Mouse (Mus musculus) ES-E14 (cell line): ENCODE data around the gene Lmx1a. TPM values are rescaled to one million over a fixed set of nuclear protein-coding genes. Genes with fewer than 3 reads are reported as not detected.

ENCODE experiments used
- DNase-seq: peaks from one replicate; pipeline ENCODE4 v3.0.0-alpha.2; 2013; ENCODE audit warnings: low read depth, low spot score
- H3K27ac ChIP-seq: 2 replicates; pipeline ENCODE4 v1.5.1; 2012; ENCODE audit warnings: low read depth, mild to moderate bottlenecking, low read length, moderate library complexity, mixed read lengths; ENCODE audit not compliant: poor library complexity, insufficient read depth, severe bottlenecking
- H3K36me3 ChIP-seq: 2 replicates; pipeline ENCODE4 v1.6.1; 2012; ENCODE audit warnings: mild to moderate bottlenecking, low read length, moderate library complexity, mixed read lengths; ENCODE audit not compliant: control insufficient read depth, poor library complexity, insufficient read depth, severe bottlenecking
- H3K4me1 ChIP-seq, 2 experiments: fragments of 150-350 bp in 1 of 2; sonication (generic) in 1 of 2; 2 replicates each; pipeline ENCODE4 v1.6.1; 2012; ENCODE audit warnings: low read length in 2 of 2, mild to moderate bottlenecking in 1 of 2, mixed read lengths in 1 of 2; ENCODE audit not compliant: control insufficient read depth in 2 of 2, insufficient read depth in 2 of 2, poor library complexity in 1 of 2
- H3K4me3 ChIP-seq, 2 experiments: fragments of 150-350 bp in 1 of 2; sonication (generic) in 1 of 2; 2 replicates each; pipeline ENCODE4 v1.5.1; 2012; ENCODE audit warnings: low read length in 2 of 2, low read depth in 1 of 2, mild to moderate bottlenecking in 1 of 2, mixed read lengths in 1 of 2; ENCODE audit not compliant: insufficient read depth in 1 of 2, poor library complexity in 1 of 2, severe bottlenecking in 1 of 2
- H3K9ac ChIP-seq: 2 replicates; pipeline ENCODE4 v1.6.1; 2012; ENCODE audit warnings: low read depth, mild to moderate bottlenecking, low read length, mixed read lengths; ENCODE audit not compliant: poor library complexity, insufficient read depth, severe bottlenecking
- H3K9me3 ChIP-seq: fragments of 150-350 bp; sonication (generic); 2 replicates; pipeline ENCODE4 v1.6.1; 2012; ENCODE audit warnings: low read depth, mild to moderate bottlenecking, low read length; ENCODE audit not compliant: control insufficient read depth, insufficient read depth
- CHD2 ChIP-seq: IDR thresholded peaks from 2 replicates; pipeline ENCODE4 v1.6.1; 2014; ENCODE audit warnings: mild to moderate bottlenecking, low read depth, low read length, inconsistent platforms
- HCFC1 ChIP-seq: IDR thresholded peaks from 2 replicates; pipeline ENCODE4 v1.6.1; 2012; ENCODE audit warnings: low read length, inconsistent platforms, borderline replicate concordance; ENCODE audit not compliant: insufficient read depth
- MAFK ChIP-seq: IDR thresholded peaks from 2 replicates; pipeline ENCODE4 v1.6.1; 2014; ENCODE audit warnings: mild to moderate bottlenecking, low read depth, low read length, inconsistent platforms; ENCODE audit not compliant: insufficient read depth
- ZC3H11A ChIP-seq: IDR thresholded peaks from 2 replicates; pipeline ENCODE4 v1.6.1; 2012; ENCODE audit warnings: low read depth, mild to moderate bottlenecking, inconsistent platforms, low read length, borderline replicate concordance
- ZNF384 ChIP-seq: IDR thresholded peaks from 2 replicates; pipeline ENCODE4 v1.6.1; 2012; ENCODE audit warnings: low read depth, low read length, inconsistent platforms
- in situ Hi-C, 2 experiments: fragments of 600-800 bp; cut with MboI; formaldehyde crosslinking; loops; one replicate each; pipeline ENCODE4 v1.15.1; 2025; ENCODE audit warnings: low sequenced_read_pairs in 2 of 2, inconsistent platforms in 1 of 2; ENCODE audit not compliant: unreplicated experiment in 2 of 2
- total RNA-seq: library from RNA; depleted of rRNA; stranded (reverse); fragments of 300-350 nt; gene quantifications from 2 replicates; pipeline ENCODE4 v1.2.3, GENCODE M21; 2012

Gene Lmx1a
- total RNA-seq, 1 experiment: 1.4 TPM

- Histone ChIP-seq H3K9me3 (no peaks in the 10 kb centered on the region), H3K36me3 (no peaks in the 10 kb centered on the region), H3K9ac (no peak overlapping the region), H3K4me3 (no peak overlapping the region), H3K27ac (no peak overlapping the region), H3K4me1 (no peaks in the 10 kb centered on the region)
- no peak for DNase-seq
- TF ChIP-seq ZNF384 (no peak), ZC3H11A (no peak), HCFC1 (no peak), CHD2 (no peak), MAFK (no peak)
- in situ Hi-C loops: no loop called here
Observed at GRCm38 (mm10) chr1:167874099-167874498, 185.1 kb downstream of the Lmx1a start.

- DNase-seq: no peak
- in situ Hi-C loops: no loop called here
- no peaks in the 10 kb centered on the region for H3K36me3 ChIP-seq
- H3K9ac ChIP-seq: no peak overlapping the region
- H3K4me3 ChIP-seq: no peak overlapping the region
- no peak overlapping the region for H3K27ac ChIP-seq
- TF ChIP-seq ZNF384 (no peak), ZC3H11A (no peak), HCFC1 (no peak), CHD2 (no peak), MAFK (no peak)
- no peaks in the 10 kb centered on the region for H3K4me1 ChIP-seq
- H3K9me3 ChIP-seq: no peaks in the 10 kb centered on the region
Observed at GRCm38 (mm10) chr1:167877931-167878330, 188.9 kb downstream of the Lmx1a start.

GRCm38 (mm10) chr1:167878354-167878753, 189.3 kb downstream of the Lmx1a start:
- H3K9ac ChIP-seq: no peak overlapping the region
- H3K4me1 ChIP-seq: no peaks in the 10 kb centered on the region
- DNase-seq: no peak
- in situ Hi-C loops: no loop called here
- H3K4me3 ChIP-seq: no peak overlapping the region
- H3K9me3 ChIP-seq: no peaks in the 10 kb centered on the region
- no peak overlapping the region for H3K27ac ChIP-seq
- H3K36me3 ChIP-seq: no peaks in the 10 kb centered on the region
- TF ChIP-seq ZC3H11A (no peak), HCFC1 (no peak), ZNF384 (no peak), MAFK (no peak), CHD2 (no peak)

GRCm38 (mm10) chr1:167885776-167886175, 196.7 kb downstream of the Lmx1a start:
- no peak overlapping the region for H3K27ac ChIP-seq
- in situ Hi-C loops: no loop called here
- H3K9me3 ChIP-seq: no peaks in the 10 kb centered on the region
- H3K4me3 ChIP-seq: no peak overlapping the region
- H3K9ac ChIP-seq: no peak overlapping the region
- TF ChIP-seq ZC3H11A: no peak
- no peak for TF ChIP-seq ZNF384
- no peaks in the 10 kb centered on the region for H3K36me3 ChIP-seq
- no peaks in the 10 kb centered on the region for H3K4me1 ChIP-seq
- no peak for DNase-seq

GRCm38 (mm10) chr1:167888120-167888519, 199.1 kb downstream of the Lmx1a start:
- no peaks in the 10 kb centered on the region for H3K36me3 ChIP-seq
- H3K4me1 ChIP-seq: no peaks in the 10 kb centered on the region; a peak in 1 of 4 replicates
- no peaks in the 10 kb centered on the region for H3K9me3 ChIP-seq
- no peak for TF ChIP-seq MAFK
- no peak for TF ChIP-seq HCFC1
- TF ChIP-seq ZNF384: no peak
- no peak for TF ChIP-seq CHD2
- no peak for TF ChIP-seq ZC3H11A
- in situ Hi-C loops: no loop called here
- H3K4me3 ChIP-seq: peak overlapping the region in 1 of 2 experiments; percentile 21; a peak in 1 of 4 replicates
- 0 out of 2 replicates have a peak overlapping the region, but pooled peaks have one; percentile 11 for H3K9ac ChIP-seq
- no peak overlapping the region for H3K27ac ChIP-seq
- no peak for DNase-seq
